Mouse (Mus musculus) urinary bladder, postnatal 36 days (tissue): ENCODE results near the gene Mt3.
"Not testable (repeated sequence)": the region's sequence is repeated elsewhere in the genome, so short reads cannot be mapped to it uniquely, and the experiment has no call there.

ENCODE experiments used
- DNase-seq, 2 experiments: peaks; one replicate each; pipeline ENCODE4 v3.0.0; 2022; ENCODE audit warnings: low spot score in 2 of 2, mixed read lengths in 1 of 2

Mt3 gene

GRCm38 (mm10) chr8:94152513-94153300 lies at the start of gene Mt3:
Gene Mt3, plus strand, starts transcription at chr8:94152607.
- DNase-seq = no peak

DNA sequence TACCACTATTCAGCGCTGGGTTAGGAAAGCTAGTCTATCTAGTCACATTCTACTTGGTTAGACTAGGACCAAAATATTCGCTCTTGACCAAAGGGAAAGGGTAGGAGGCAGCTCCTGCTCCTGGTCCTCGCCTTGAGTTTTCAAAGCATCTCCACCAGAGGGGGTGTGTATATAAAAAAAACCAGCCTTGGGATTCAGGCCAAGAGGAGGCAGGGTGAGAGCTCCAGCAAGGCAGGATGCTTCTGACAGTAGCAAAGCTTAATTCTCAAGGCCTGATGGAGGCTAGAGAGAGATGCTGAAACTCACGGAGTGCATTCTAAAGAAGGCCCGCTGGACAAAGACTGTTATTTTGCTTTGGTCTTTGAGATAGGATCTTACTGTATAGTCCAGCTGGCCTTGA lies 48.3 kb upstream of the Mt3 start:
- no peak for DNase-seq

DNA sequence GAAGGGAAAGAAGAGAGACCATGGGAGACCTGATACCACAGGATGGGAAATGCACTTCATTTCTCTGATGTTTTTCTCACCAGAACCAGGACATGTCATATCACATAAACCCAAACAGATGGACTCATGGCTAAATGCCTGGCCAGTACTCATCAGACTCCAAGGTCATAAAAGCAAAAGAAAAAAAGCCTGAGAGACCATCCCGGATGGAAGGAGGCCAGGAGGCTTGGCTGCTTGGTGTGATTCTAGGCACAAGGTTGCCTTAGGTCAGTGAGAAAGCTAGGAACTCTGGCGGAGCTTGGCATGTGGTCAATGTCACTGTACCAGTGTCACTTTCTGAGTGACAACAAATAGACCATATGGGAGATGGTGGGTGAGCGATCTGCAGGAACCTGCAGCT lies 44.5 kb upstream of the Mt3 start:
- no peak for DNase-seq

GRCm38 (mm10) chr8:94109396-94109795 lies 43.0 kb upstream of the Mt3 start:
- no peak for DNase-seq

- no peak for DNase-seq
Observed at GRCm38 (mm10) chr8:94109835-94110234, 42.6 kb upstream of the Mt3 start.

DNA sequence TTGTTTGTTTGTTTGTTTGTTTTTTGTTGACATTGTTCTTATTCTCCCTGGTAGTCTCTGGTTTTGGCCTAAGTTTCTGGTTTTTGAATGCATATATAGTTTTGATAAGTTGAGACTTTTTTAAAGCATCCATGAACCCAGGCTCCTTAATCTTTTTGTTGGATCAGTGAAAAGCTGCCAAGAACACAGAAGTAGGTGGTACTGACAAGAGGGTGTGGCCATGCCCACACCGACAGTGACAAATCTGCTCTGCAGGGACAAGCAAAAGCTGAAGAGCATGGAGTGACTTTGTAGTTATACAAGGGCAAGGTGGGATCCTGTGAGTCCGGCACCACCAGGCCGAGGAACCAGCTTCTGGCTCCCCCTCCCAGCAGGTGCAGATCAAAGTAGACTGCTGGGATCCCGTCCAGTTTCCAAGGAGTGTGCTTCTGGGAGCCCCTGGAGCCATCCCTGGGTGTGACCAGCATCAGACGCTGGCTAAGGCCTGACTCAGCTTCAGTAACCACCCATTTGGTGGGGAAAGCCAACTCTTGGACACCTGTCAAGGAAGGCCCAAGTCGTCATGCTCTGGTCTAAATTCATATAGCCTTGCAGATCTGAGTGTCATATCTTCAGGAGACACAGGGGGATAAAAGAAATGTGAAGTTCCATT lies 41.8 kb upstream of the Mt3 start:
- DNase-seq = no peak

- no peak for DNase-seq
Observed at GRCm38 (mm10) chr8:94113435-94113834, 39.0 kb upstream of the Mt3 start.

- DNase-seq = no peak
Observed at GRCm38 (mm10) chr8:94113972-94114371, 38.4 kb upstream of the Mt3 start.

DNA sequence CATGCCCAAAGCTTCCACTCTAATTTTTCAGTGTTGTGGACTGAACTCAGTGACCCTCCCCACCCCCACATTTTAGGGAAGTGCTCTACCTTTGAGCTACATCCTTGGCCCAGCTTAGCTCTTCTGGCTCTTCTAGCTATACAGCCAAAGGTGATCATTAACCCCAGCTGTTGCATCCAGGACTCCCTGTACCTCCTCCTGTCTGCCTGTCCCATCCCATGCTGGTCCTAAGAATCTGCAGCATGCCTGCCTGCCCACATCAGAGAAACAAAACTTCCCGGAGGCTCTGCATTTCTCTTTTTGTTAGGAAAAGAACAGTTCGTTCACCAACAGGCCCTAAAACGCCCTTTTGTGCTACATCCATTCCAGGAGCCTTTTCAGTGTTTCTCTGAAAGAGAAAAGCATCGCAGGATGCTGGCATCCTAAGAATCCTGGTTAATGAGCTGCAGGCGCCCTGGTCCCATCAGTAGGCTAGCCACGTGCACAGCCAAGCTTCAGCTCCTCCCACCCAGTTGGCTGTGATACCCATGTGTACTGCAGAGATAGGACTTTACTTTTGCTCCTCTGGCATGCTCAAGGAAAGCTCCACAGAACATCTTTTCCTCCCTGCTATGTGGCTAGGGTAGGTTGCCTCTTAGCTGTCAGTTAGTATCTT lies 33.5 kb upstream of the Mt3 start:
- DNase-seq = no peak

GRCm38 (mm10) chr8:94121625-94122024 lies 30.8 kb upstream of the Mt3 start:
- DNase-seq = no peak

- DNase-seq = no peak
Observed at GRCm38 (mm10) chr8:94122711-94123468, 29.5 kb upstream of the Mt3 start.

DNA sequence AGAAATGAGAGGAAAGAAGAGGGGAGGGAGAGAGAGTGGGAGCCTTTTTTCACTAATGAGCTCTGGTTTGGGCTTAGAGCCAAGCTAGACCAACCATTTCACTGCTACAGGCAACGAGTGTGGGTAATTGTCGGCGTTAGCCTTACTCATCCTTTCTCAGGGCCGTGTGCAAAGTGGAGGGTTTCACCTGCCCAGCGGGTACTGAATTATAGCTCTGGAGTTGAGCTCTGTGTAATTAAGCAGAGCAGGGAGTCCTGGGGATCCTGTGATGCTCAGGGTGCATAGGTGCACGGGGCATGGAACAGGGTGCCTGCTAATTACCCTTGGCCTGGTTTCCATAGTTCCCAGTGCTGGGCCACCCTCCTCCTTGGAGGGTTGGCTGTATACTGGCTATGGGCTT lies 24.7 kb upstream of the Mt3 start:
- DNase-seq = no peak

GRCm38 (mm10) chr8:94129133-94129789 lies 23.1 kb upstream of the Mt3 start:
- DNase-seq = no peak

GRCm38 (mm10) chr8:94130126-94130525 lies 22.3 kb upstream of the Mt3 start:
- no peak for DNase-seq

- no peak for DNase-seq
Observed at GRCm38 (mm10) chr8:94132096-94132495, 20.3 kb upstream of the Mt3 start.

GRCm38 (mm10) chr8:94134601-94135000 lies 17.8 kb upstream of the Mt3 start:
- DNase-seq = not testable (repeated sequence)

DNA sequence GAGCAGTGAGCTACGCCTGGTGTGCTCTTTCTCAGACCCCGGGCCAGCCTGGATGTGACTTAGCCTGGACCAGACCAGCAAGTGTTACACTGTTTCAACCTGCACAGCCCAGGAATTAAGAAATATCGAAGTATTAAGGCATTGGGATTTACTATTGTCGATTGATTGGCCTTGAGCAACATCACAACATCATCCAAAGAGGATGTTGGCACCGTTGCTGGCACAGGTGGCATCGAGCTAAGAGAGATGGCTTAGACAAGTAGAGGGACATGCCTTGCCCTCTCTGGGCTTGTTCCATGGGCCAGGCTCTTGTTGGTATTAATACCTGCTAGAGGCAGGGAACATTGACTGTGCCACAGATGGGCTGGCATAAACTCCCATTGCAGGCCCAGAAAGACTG lies 16.9 kb upstream of the Mt3 start:
- no peak for DNase-seq

DNA sequence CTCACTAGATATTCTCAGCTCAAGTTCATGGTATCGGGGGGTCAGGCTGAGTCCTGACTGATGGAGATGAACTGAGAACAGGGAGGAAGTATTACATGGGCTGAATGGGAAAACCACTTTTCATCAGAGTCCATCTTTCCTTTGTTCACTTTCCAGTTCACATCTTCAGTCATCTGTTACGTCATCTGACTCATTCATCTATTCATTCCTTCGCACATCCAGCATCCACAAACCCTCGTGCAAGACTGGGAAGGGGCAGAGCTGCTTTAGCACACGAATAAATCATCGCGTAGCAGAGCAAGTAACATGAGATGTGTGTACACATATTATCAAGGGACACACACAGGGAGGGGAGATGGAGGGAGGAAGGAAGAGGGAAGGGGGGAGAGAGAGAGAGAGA lies 16.2 kb upstream of the Mt3 start:
- no peak for DNase-seq

GRCm38 (mm10) chr8:94136933-94137332 lies 15.5 kb upstream of the Mt3 start, which contains the start of gene Mt4:
Gene Mt4, plus strand, starts transcription at chr8:94137197.
- DNase-seq = no peak

DNA sequence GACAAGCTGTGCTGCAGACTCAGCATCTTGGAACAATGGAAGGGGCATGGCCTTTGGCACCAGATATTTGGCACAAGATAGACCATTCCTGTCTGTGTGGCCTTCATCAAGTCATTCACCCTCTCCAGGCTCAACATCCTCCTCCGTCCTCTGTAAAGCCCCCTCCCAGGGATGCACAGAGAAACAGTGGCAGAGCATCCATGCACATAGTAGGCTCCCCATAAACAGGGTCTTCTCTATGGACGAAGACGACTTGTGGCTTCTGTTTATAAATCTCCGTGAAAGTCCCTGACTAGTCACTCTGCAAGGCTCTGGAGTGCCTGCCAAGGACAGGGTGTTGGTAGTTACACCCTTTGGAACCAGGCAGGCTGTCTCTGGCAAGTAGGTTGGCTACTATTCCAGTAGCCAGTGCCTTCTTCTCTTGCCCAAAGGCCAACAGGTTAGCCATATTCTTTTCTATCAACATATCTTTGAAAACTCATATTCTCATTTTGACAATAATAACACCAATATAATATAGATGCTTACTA lies 12.1 kb upstream of the Mt3 start:
- DNase-seq = no peak

- no peak for DNase-seq
Observed at GRCm38 (mm10) chr8:94148236-94148635, 4.2 kb upstream of the Mt3 start.
